Mouse (Mus musculus): ENCODE measurements around the gene Antxr1. TPM values are rescaled to one million over a fixed set of nuclear protein-coding genes. Genes with fewer than 3 reads are reported as not detected.

Antxr1 gene
- polyA plus RNA-seq, 1 experiment from 2014 or later, result 10.3 TPM

DNA sequence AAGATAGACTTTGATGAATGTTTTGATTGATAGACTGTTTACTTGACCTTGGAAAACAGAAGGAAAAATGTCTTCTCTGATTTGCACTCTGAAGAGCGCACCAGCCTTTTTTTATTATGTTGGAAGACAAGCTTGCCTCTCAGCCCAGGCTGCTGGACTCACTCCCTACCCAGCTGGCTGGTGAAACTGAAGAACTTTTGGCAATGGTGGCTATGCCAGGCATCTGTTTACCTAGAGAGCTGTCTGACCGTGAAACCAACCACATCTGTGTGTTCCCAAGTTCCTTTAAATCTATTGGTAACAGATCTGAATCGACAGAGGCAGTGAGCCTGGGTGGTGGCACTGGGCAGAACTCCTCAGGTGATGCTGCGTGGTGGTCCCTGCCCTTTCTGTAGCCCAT, 102.5 kb downstream of the Antxr1 start:
- WGBS, result 86% methylated on average over 4 of the region's 4 CpGs

DNA sequence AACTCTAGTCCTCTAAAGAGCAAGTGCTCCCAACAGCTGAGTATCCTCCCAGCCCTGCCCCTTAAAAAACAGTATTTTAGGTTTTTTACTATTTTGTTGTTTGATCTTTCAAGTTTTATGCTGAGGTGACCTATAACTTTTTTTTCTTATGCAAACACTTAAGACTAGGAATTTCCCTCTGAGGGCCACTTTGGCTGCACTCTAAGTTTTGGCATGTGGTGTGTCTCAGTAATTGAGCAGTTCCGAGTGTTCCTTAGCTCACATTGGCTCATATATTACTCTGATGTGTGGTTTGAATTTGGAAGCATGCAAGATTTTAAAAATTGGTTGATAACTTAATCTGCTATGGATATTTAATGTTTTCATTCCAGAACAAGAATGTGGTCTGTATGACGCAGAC, 105.6 kb downstream of the Antxr1 start:
- Histone ChIP-seq H3K27ac (replicated peaks; ENCODE audit: low read depth, low read length) (no peak overlapping the region), H3K4me1 (ENCODE audit: control insufficient read depth, insufficient read depth, low read length) (no peaks in the 10 kb centered on the region), H3K4me3 (ENCODE audit: low read depth, low read length) (no peak overlapping the region), H3K27me3 (ENCODE audit: control insufficient read depth, insufficient read depth, low read length) (no peaks in the 10 kb centered on the region), H3K9ac (replicated peaks; ENCODE audit: low read length) (no peak overlapping the region), H3K4me2 (ENCODE audit: low read depth, low read length) (no peak overlapping the region), H3K9me3 (replicated peaks; ENCODE audit: control insufficient read depth, low read length) (no peaks in the 10 kb centered on the region), H3K36me3 (replicated peaks; ENCODE audit: control insufficient read depth, insufficient read depth, low read depth, low read length) (no peaks in the 10 kb centered on the region)
- no peak for DNase-seq (ENCODE audit: low spot score)
- no peak for ATAC-seq (replicated peaks; ENCODE audit: insufficient number of reproducible peaks, low FRiP score, low TSS enrichment, low read depth)
- 91% methylated on average over 2 of the region's 2 CpGs for WGBS

More for the DNA sequence above, 102.5 kb downstream of the Antxr1 start:
- Histone ChIP-seq H3K4me1 (ENCODE audit: control insufficient read depth, insufficient read depth, low read length) (no peaks in the 10 kb centered on the region), H3K27ac (replicated peaks; ENCODE audit: low read depth, low read length) (no peak overlapping the region), H3K9me3 (replicated peaks; ENCODE audit: control insufficient read depth, low read length) (no peaks in the 10 kb centered on the region), H3K36me3 (replicated peaks; ENCODE audit: control insufficient read depth, insufficient read depth, low read depth, low read length) (no peaks in the 10 kb centered on the region), H3K27me3 (ENCODE audit: control insufficient read depth, insufficient read depth, low read length) (no peaks in the 10 kb centered on the region), H3K9ac (replicated peaks; ENCODE audit: low read length) (no peak overlapping the region), H3K4me2 (ENCODE audit: low read depth, low read length) (no peak overlapping the region), H3K4me3 (ENCODE audit: low read depth, low read length) (no peak overlapping the region)
- no peak for ATAC-seq (replicated peaks; ENCODE audit: insufficient number of reproducible peaks, low FRiP score, low TSS enrichment, low read depth)
- DNase-seq (ENCODE audit: low spot score), result no peak

DNA sequence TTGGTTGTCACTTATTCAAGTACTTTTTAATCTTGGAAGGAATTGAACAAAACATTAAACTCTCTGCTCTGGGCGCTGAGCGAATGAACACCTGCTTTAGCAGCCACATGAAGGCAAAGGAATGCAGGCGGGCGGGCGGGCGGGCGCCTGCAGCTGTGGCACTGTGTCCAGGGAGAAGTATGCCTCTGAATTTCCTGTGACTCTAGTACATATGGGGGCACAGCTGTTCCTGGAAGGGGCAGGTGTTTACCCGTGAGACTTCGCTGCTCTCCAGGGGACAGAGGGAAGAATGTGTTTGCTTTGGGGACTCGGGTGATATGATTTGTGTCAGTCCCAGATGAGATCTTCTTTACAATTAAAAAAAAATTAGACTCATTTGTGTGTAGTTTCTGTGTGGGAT, 107.7 kb downstream of the Antxr1 start:
- no peak overlapping the region for H3K4me3 ChIP-seq (ENCODE audit: low read depth, low read length)
- ATAC-seq (replicated peaks; ENCODE audit: insufficient number of reproducible peaks, low FRiP score, low TSS enrichment, low read depth) (no peak), DNase-seq (ENCODE audit: low spot score) (no peak)
- H3K36me3 ChIP-seq (replicated peaks; ENCODE audit: control insufficient read depth, insufficient read depth, low read depth, low read length), result no peaks in the 10 kb centered on the region
- no peaks in the 10 kb centered on the region for H3K27me3 ChIP-seq (ENCODE audit: control insufficient read depth, insufficient read depth, low read length)
- WGBS, result 74% methylated on average over 10 of the region's 10 CpGs
- no peak overlapping the region for H3K27ac ChIP-seq (replicated peaks; ENCODE audit: low read depth, low read length)
- no peaks in the 10 kb centered on the region for H3K9me3 ChIP-seq (replicated peaks; ENCODE audit: control insufficient read depth, low read length)
- H3K4me1 ChIP-seq (ENCODE audit: control insufficient read depth, insufficient read depth, low read length), result no peaks in the 10 kb centered on the region
- no peak overlapping the region for H3K9ac ChIP-seq (replicated peaks; ENCODE audit: low read length)
- H3K4me2 ChIP-seq (ENCODE audit: low read depth, low read length), result no peak overlapping the region

DNA sequence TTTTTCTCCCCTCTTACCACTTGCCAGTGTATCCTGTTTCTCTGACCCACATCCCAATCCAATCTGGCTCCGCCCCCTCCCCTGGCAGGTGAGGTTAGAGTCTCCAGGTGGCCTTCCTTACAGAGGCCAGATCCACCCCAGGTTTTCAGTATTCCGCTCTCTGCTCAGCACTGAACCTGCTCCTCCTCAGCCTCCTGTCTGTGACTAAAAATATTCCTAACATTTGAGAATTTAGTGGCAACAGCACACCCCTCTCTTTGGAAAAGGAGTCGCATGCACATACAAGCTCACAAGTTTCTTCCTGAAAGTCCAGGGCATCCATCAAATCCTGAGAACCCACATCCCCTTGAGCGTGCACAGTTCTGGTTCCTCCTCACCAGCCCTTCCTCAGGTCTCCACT, 109.3 kb downstream of the Antxr1 start:
- no peak overlapping the region for H3K4me2 ChIP-seq (ENCODE audit: low read depth, low read length)
- DNase-seq (ENCODE audit: low spot score), result no peak
- H3K27ac ChIP-seq (replicated peaks; ENCODE audit: low read depth, low read length), result no peak overlapping the region
- no peaks in the 10 kb centered on the region for H3K4me1 ChIP-seq (ENCODE audit: control insufficient read depth, insufficient read depth, low read length)
- no peak overlapping the region for H3K4me3 ChIP-seq (ENCODE audit: low read depth, low read length)
- no peaks in the 10 kb centered on the region for H3K9me3 ChIP-seq (replicated peaks; ENCODE audit: control insufficient read depth, low read length)
- ATAC-seq (replicated peaks; ENCODE audit: insufficient number of reproducible peaks, low FRiP score, low TSS enrichment, low read depth), result peak; percentile 44; the same call in 1 of the 2 replicates
- no peak overlapping the region for H3K9ac ChIP-seq (replicated peaks; ENCODE audit: low read length)
- no peaks in the 10 kb centered on the region for H3K36me3 ChIP-seq (replicated peaks; ENCODE audit: control insufficient read depth, insufficient read depth, low read depth, low read length)
- H3K27me3 ChIP-seq (ENCODE audit: control insufficient read depth, insufficient read depth, low read length), result no peaks in the 10 kb centered on the region
- 81% methylated on average over 4 of the region's 4 CpGs for WGBS

DNA sequence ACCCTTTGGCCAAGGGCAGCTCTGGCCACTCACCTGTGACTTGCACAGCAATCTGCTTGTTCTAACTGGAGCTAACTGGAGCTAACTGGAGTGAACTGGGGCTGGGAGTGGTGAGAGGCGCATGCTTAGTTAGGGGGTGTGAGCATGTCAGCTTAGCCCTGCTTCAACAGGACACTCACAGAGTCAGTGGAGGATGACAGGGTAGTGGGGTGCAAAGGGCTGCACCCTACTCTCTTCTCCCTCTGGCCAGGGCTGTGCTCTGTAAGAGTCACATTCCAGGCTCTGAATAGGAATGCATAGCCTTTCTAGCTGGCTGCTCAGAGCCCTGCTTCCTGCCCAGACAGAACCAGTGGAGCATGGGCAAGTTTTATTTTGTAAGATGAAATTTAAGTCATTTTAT, 110.3 kb downstream of the Antxr1 start:
- DNase-seq (ENCODE audit: low spot score) (no peak), ATAC-seq (replicated peaks; ENCODE audit: insufficient number of reproducible peaks, low FRiP score, low TSS enrichment, low read depth) (no peak)
- 77% methylated on average over 1 of the region's 1 CpGs for WGBS
- Histone ChIP-seq H3K4me1 (ENCODE audit: control insufficient read depth, insufficient read depth, low read length) (no peaks in the 10 kb centered on the region), H3K27ac (replicated peaks; ENCODE audit: low read depth, low read length) (no peak overlapping the region), H3K9ac (replicated peaks; ENCODE audit: low read length) (no peak overlapping the region), H3K27me3 (ENCODE audit: control insufficient read depth, insufficient read depth, low read length) (no peaks in the 10 kb centered on the region), H3K9me3 (replicated peaks; ENCODE audit: control insufficient read depth, low read length) (no peaks in the 10 kb centered on the region), H3K36me3 (replicated peaks; ENCODE audit: control insufficient read depth, insufficient read depth, low read depth, low read length) (no peaks in the 10 kb centered on the region), H3K4me3 (ENCODE audit: low read depth, low read length) (no peak overlapping the region), H3K4me2 (ENCODE audit: low read depth, low read length) (no peak overlapping the region)

DNA sequence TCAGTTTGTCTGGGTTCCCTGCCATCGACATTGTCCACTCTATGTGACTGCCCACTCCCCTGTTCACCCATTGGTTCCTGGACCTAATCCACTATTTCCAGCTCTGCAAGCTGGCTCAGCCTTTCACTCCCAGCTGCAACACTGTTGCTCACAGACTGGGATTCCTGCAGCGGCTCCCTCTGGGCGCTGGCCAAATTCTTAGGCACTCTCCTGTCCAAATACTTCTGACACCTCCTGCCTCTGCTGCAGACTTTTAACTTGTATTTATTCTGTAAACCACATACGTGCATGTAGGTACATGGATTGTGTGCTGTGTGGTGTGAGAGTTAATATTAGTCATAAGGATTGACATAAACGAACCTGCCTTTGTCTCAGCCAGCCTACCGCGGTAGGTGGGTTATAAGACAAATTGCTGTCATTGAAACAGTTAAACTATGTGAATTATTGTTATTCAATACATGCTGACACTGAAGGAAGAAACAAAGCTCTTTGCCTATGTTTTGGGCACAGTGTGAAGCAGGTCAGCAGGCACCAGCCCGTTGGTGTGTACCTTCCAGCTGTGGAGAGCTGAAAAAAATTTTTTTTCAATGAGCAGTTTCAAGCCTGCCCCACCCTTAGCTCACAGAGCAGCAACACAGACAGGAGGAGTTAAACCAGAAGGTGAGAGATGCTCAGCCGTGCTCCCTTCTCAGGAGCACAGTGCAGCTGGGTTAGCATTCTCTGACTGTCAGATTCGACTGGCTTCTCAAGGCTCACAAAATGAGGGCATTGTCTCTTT, 112.6 kb downstream of the Antxr1 start:
- no peak for ATAC-seq (replicated peaks; ENCODE audit: insufficient number of reproducible peaks, low FRiP score, low TSS enrichment, low read depth)
- Histone ChIP-seq H3K27me3 (ENCODE audit: control insufficient read depth, insufficient read depth, low read length) (no peaks in the 10 kb centered on the region), H3K4me2 (ENCODE audit: low read depth, low read length) (no peak overlapping the region), H3K27ac (replicated peaks; ENCODE audit: low read depth, low read length) (no peak overlapping the region), H3K4me3 (ENCODE audit: low read depth, low read length) (no peak overlapping the region), H3K9me3 (replicated peaks; ENCODE audit: control insufficient read depth, low read length) (no peaks in the 10 kb centered on the region), H3K4me1 (ENCODE audit: control insufficient read depth, insufficient read depth, low read length) (no peaks in the 10 kb centered on the region), H3K9ac (replicated peaks; ENCODE audit: low read length) (no peak overlapping the region), H3K36me3 (replicated peaks; ENCODE audit: control insufficient read depth, insufficient read depth, low read depth, low read length) (no peaks in the 10 kb centered on the region)
- DNase-seq (ENCODE audit: low spot score), result no peak
- WGBS, result 72% methylated on average over 10 of the region's 10 CpGs

DNA sequence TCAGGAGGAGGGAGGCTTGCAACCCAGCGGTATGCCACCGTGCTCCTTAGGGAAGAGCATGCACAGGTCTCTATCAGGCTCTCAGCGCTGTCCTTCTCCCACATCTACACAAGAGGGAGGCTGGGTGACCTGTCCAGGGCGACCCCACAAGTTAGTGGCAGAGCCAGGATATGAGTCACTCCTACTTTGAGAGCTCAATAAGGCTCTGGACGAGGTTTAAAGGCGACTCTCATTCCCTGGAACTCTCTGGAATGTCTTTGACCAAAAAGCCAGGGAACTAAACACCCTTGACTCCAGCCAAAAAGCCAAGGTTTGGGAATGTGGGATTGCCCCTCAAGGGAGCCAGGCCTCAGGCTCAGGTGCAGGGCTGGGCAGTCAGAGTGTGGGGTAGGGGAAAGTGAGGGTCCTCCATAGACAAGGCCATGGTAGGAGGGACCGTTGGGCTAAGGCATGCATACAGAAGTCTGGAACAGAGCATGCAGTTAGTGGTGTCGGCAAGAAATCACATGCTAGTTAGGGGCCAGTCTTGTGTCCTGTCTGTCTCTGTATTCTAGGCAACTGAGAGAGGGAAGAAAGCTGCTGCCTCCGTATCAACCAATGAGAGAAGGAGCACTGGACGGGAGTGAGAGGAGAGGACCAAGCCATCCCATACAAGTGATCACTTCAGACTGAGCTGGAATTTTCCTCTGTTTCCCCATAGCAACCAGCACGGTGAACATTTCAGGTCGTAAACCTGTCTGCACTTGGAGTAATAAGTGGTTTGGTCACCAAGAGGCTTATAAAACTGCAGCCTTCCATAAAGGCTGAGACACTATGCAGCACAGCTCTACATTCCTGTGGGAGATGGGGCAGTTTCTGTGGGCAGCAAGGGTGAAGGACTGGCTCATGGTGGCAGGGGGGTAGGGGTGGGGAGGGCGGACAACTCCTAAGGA, 116.3 kb downstream of the Antxr1 start:
- Histone ChIP-seq H3K27me3 (ENCODE audit: control insufficient read depth, insufficient read depth, low read length) (no peaks in the 10 kb centered on the region), H3K4me3 (ENCODE audit: low read depth, low read length) (no peak overlapping the region), H3K9me3 (replicated peaks; ENCODE audit: control insufficient read depth, low read length) (no peaks in the 10 kb centered on the region), H3K4me2 (ENCODE audit: low read depth, low read length) (no peak overlapping the region), H3K36me3 (replicated peaks; ENCODE audit: control insufficient read depth, insufficient read depth, low read depth, low read length) (no peaks in the 10 kb centered on the region), H3K4me1 (ENCODE audit: control insufficient read depth, insufficient read depth, low read length) (no peaks in the 10 kb centered on the region), H3K27ac (replicated peaks; ENCODE audit: low read depth, low read length) (no peak overlapping the region), H3K9ac (replicated peaks; ENCODE audit: low read length) (no peak overlapping the region)
- DNase-seq (ENCODE audit: low spot score) (no peak), ATAC-seq (replicated peaks; ENCODE audit: insufficient number of reproducible peaks, low FRiP score, low TSS enrichment, low read depth) (no peak)
- WGBS, result 80% methylated on average over 13 of the region's 13 CpGs

DNA sequence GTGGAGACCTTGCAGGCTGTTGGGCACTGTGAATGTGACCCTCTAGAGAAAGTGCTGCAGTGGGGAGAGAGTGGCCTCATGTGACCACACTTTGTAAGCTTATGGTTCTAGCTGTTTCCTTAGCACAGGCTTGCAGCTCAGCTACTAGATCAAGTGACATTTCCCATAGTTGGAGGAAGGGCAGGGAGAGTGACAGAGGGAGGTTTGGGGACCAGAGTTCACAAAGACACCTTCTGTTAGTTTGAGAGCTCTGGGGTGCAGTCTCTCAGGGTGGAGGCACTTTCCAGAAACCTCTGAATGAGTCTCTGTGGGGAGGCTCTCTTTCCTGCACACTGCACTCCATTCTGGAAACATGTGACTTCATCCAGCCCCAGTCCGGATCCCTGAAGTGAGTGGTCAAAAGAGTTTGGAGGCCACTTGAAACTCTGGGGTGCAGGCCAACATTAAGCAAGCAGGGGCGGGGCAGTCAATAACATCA, 119.5 kb downstream of the Antxr1 start:
- H3K9me3 ChIP-seq (replicated peaks; ENCODE audit: control insufficient read depth, low read length), result no peaks in the 10 kb centered on the region
- H3K27ac ChIP-seq (replicated peaks; ENCODE audit: low read depth, low read length), result no peak overlapping the region
- no peak for DNase-seq (ENCODE audit: low spot score)
- no peak overlapping the region for H3K9ac ChIP-seq (replicated peaks; ENCODE audit: low read length)
- no peaks in the 10 kb centered on the region for H3K27me3 ChIP-seq (ENCODE audit: control insufficient read depth, insufficient read depth, low read length)
- no peak overlapping the region for H3K4me2 ChIP-seq (ENCODE audit: low read depth, low read length)
- ATAC-seq (replicated peaks; ENCODE audit: insufficient number of reproducible peaks, low FRiP score, low TSS enrichment, low read depth), result no peak
- H3K4me3 ChIP-seq (ENCODE audit: low read depth, low read length), result no peak overlapping the region
- no peaks in the 10 kb centered on the region for H3K4me1 ChIP-seq (ENCODE audit: control insufficient read depth, insufficient read depth, low read length)
- no peaks in the 10 kb centered on the region; the same call in 1 of the 2 replicates for H3K36me3 ChIP-seq (replicated peaks; ENCODE audit: control insufficient read depth, insufficient read depth, low read depth, low read length)
- 74% methylated on average over 2 of the region's 2 CpGs for WGBS

Measured in embryonic facial prominence, embryonic 11.5 days (tissue).